Mouse (Mus musculus): ENCODE results near the gene Naf1. TPM values are rescaled to one million over a fixed set of nuclear protein-coding genes. Genes with fewer than 3 reads are reported as not detected.
A peak's percentile ranks its signal among the peaks of the same experiment; 100 is the strongest.

The Naf1 gene
- 14.4 and 14.5 TPM in 2 replicates for total RNA-seq (2015)
- total RNA-seq (2017) = 3.3 and 5.1 TPM in 2 replicates

GRCm38 (mm10) chr8:66860023-66860422 lies at the start of gene Naf1:
Naf1 (plus strand) TSS chr8:66860217.
- ATAC-seq (ENCODE audit: poor library complexity, severe bottlenecking) = peak; percentile 92

- peak; percentile 18 for ATAC-seq (ENCODE audit: poor library complexity, severe bottlenecking)
These were observed 1.0 kb downstream of the Naf1 start for GRCm38 (mm10) chr8:66860921-66861588.

DNA sequence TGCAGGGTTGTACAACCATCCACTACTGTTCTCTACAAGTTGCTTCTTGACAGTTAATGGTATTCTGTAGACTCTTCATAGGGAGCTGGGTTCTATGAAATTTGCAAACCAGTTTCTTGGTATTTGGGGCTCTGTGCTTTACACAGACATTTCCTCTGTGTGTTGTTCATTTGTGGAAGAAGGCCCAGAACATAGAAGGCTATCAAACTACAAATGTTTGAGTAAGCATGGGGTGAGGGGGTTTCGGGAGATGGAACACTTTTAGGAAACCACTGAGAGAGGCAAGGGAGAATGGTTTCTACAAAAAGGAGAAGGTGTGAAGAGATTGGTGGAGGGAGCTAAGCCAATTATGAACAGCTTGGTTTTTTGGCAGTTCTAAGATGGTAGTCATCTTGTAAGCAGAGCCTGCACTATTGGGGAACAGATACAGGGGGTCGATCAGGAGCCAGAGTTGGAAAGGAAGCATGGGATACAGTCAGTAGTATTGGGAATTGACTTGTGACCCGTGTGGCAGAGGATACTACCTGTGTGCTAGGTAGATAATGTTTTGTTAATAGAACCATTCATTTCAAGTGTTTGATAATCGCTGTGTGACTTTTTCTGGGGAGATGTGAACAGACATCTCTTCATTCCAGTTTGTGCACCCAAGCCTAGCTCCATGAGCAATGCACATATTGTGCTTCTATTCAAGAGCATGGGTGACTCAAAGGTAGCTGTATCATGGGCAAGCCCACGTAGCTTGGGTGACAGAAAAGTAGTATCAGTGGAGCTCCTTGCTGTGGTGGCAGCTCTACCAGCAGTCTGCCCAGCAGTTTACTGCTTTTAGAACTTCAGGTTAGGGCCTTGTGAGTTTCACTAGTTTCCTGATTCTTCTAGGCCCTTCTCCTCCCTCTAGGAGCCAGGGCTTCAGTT lies 1.8 kb downstream of the Naf1 start:
- ATAC-seq (ENCODE audit: poor library complexity, severe bottlenecking) = no peak; the same call in 1 of the 2 replicates

DNA sequence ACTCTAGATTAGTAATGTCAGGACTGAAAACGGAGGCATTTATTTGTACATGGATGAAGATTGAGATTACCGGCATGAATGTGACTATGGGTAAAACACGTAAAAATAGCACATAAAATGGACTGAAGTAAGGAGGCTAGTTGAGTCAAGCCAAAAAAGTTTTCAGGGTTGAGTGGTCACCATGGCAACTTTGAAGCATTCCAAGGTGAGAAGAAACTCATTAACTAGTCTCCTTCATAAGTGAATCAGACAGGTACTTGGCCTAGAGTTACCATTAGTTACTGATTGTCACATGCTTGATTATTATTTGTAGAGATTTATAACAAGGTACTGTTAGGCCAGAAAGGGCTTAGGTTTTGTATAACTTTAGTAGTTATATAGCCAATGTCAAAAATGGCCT lies 3.7 kb downstream of the Naf1 start:
- ATAC-seq (ENCODE audit: poor library complexity, severe bottlenecking) = no peak

DNA sequence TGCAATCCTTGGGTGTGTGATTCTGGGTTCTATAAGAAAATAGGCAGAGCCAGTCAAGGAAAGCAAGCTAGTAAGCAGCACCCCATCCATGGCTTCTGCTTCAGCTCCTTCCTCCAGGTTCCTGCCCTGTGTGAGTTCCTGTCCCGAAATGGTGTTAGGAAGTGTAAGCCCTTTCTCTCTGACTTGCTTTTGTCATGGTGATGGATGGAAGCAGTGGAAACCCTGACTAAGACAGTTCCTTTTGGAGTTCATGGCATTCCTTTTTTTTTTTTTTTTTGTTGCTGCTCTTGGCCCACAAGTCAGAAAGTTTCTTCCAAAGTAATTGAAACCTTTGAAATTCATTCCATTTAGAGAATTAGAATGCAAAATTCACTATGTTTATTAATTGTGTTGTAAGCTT lies 5.1 kb downstream of the Naf1 start:
- ATAC-seq (ENCODE audit: poor library complexity, severe bottlenecking) = no peak

- ATAC-seq (ENCODE audit: poor library complexity, severe bottlenecking) = no peak
These were observed 7.7 kb downstream of the Naf1 start for GRCm38 (mm10) chr8:66867679-66868078.

- ATAC-seq (ENCODE audit: poor library complexity, severe bottlenecking) = peak; percentile 38; the same call in 1 of the 2 replicates
These were observed 9.4 kb downstream of the Naf1 start for GRCm38 (mm10) chr8:66869211-66869932.

DNA sequence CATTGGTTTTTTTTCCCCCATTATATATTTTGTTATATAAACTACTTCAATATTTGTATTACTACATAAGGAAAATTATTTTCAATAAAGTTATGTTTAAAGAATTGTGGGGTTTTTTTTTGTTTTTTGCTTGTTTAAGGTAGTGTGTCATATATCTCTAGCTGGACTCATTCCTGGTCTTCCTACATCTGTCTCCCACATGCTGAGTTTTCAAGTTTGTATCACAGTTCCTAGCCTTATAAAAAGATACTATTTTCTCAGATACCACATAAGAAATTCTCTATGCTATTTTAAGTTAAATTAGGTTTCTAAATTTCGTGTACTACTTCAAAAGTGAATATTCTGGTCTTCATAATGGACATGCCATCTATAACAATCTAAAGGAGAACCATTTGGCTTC lies 23.8 kb downstream of the Naf1 start:
- ATAC-seq (ENCODE audit: poor library complexity, severe bottlenecking) = no peak

- ATAC-seq (ENCODE audit: poor library complexity, severe bottlenecking) = no peak
These were observed 31.9 kb downstream of the Naf1 start for GRCm38 (mm10) chr8:66891879-66892278.

- ATAC-seq (ENCODE audit: poor library complexity, severe bottlenecking) = no peak
These were observed 45.0 kb downstream of the Naf1 start for GRCm38 (mm10) chr8:66905000-66905399.

DNA sequence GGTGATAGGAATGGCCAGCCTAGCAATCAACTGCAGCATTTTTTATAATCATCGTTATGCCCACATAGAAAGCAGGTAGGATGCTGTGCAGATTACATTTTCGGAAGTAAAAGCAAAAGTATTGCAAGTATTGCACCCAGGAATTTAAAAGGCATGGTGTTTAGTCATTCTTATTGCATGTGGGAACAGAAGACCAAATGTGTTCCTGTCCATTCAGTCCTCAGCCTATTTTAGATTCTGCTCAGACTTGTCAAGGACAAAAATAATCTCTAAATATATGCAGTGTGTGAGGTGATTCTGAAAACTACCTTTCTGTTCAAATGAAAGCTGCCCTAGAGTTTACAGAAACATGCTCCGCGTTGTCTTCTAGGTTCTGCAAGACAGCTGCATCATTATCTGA lies 45.5 kb downstream of the Naf1 start:
- no peak for ATAC-seq (ENCODE audit: poor library complexity, severe bottlenecking)

DNA sequence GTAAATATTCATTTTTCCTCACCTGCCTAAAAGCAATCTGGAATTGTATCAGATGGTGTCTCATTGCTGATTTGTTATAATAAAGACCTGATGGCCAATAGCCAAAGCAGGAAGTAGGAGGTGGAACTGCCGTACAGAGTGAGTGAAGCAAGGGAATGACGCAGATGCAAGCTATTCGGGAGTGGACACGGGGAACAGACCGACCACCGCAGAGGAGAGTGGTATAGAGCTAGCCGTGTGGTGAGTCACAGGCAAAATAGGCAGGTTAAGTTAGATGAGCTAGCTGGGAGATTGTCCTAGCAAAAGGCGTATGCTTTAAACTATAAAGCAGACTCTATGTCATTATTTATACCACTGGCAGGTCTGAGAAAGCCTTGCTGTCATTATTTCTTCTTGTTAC lies 46.1 kb downstream of the Naf1 start:
- ATAC-seq (ENCODE audit: poor library complexity, severe bottlenecking) = no peak

GRCm38 (mm10) chr8:66910684-66911083 lies 50.7 kb downstream of the Naf1 start:
- no peak for ATAC-seq (ENCODE audit: poor library complexity, severe bottlenecking)

DNA sequence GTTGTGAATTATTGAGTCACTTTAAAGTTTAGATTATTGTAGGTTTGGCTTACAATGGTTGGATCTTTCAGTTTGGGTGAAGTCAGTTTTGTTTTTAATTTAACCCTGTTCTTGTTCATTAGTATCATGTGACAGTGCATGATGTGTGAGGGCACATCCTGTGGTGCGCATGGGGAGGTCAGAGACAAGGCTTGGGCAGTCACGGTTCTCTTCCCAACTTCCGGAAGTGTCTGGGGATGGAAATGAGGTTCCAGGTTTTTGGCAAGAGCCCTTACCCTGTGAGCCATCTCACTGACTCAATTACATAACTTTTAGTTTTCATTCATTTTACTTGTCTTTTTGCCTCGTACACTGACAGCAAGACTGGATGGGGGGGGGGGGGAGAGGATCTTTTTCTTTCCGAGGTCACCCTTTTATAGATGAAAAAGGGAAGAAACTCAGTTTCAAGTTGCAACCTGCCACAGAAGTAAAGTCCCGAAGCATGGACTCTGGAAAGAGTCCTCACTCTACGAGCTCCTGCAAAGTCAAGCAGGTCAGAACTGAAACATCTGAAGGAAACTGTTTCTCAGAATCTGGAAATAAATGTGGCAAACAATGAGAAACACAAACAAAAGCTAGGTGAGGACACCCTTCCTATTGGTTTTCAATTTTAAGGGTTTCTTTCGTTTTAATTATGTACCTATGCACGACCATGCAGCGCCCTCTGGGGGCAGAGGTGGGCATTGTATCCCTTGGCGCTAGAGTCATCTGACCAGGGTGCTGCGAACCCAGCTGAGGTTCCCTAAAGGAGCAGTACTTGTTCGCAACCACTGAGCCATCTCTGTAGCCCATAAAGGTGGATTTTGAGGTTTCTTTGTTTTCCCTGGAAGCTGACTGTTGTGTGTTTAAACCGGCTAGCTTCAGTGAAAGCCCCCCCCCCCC lies 53.9 kb downstream of the Naf1 start:
- ATAC-seq (ENCODE audit: poor library complexity, severe bottlenecking) = peak; percentile 73

DNA sequence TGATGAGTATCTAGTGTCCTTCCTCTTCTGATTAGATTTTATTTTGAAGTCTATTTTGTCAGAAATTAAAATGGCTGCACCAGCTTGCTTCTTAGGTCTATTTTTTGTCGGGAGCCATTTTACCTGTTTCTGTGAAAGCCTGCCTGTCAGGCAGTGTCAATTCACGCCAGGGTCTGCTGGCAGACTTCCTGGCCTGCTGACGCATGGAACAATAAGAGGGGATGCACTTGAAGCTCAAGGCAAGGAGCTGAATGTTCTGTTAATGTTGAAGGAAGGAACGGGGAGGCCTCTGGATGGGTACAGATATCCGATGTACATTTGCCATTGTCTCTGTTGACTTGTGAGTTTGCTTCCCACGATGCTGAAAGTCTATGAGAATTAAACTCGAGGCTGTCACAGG lies 56.0 kb downstream of the Naf1 start:
- no peak for ATAC-seq (ENCODE audit: poor library complexity, severe bottlenecking)

- no peak for ATAC-seq (ENCODE audit: poor library complexity, severe bottlenecking)
These were observed 57.9 kb downstream of the Naf1 start for GRCm38 (mm10) chr8:66917695-66918467.

- no peak for ATAC-seq (ENCODE audit: poor library complexity, severe bottlenecking)
These were observed 58.5 kb downstream of the Naf1 start for GRCm38 (mm10) chr8:66918471-66918870.

DNA sequence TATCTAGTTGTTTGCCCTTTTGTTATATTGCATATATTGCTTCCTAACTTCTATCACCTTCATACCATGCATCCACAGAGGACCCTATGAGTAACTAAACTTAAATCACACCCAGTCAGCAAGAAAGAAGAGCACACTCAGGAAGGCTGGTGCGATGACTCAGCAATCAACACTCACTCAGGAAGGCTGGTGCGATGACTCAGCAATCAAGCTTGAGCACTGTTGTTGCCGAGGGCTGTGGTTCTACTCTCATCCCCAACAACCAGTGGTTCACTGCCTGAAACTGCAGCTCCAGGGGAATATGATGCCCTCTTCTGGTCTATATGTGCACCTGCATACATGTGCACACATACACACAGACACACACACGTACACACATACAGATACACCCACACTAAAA lies 73.7 kb downstream of the Naf1 start:
- ATAC-seq (ENCODE audit: poor library complexity, severe bottlenecking) = no peak

- no peak for ATAC-seq (ENCODE audit: poor library complexity, severe bottlenecking)
These were observed 76.2 kb downstream of the Naf1 start for GRCm38 (mm10) chr8:66936236-66936635.
